Mouse (Mus musculus) MEL (cell line): ENCODE measurements around the gene Txndc15.
A peak's percentile ranks its signal among the peaks of the same experiment; 100 is the strongest.

ENCODE experiments used
- EP300 ChIP-seq, 2 experiments: IDR thresholded peaks; 2 replicates each; pipeline ENCODE4 v1.6.1; 2011; ENCODE audit warnings: improper control_type of control experiment in 2 of 2, low read length in 2 of 2, low read depth in 1 of 2, mild to moderate bottlenecking in 1 of 2
- UBTF ChIP-seq: IDR thresholded peaks from 2 replicates; pipeline ENCODE4 v1.6.1; 2012; ENCODE audit warnings: low read depth, mild to moderate bottlenecking, inconsistent platforms, low read length, improper control_type of control experiment, moderate library complexity, borderline replicate concordance; ENCODE audit not compliant: insufficient read depth
- ZNF384 ChIP-seq: IDR thresholded peaks from 2 replicates; pipeline ENCODE4 v1.6.1; 2012; ENCODE audit warnings: low read depth, mild to moderate bottlenecking, inconsistent platforms, low read length, improper control_type of control experiment

DNA sequence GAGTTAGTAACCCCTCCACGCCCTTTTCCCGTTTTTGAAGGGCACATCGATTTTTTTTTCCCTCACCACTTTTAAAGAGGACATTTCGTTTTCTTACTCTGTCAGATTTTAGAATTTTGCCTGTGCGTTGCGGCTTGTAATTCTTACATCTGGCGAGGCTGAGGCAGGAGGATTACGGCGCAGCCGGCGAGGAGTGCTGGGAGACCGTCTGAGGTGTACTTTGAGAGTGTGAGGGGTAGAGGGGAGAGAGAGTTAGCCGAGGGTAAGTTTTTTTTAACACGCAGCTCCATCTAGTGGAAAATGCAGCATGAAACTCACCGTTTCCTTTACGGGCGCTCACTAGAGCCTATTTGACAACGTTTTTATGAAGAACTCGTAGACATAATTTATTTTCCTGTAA lies 13.4 kb downstream of the Txndc15 start:
- TF ChIP-seq EP300 (IDR thresholded peaks at IDR 0.05; ENCODE audit: low read depth in 1 of 2, low read length in 2 of 2) (no peak), UBTF (no peak), ZNF384 (peak; percentile 88)
